In genomic region chr11:95519299-95519698, GRCm38 (mm10) we compare ENCODE assay signal across 23 mouse cellular contexts. TPM values are rescaled to one million over a fixed set of nuclear protein-coding genes. Genes with fewer than 3 reads are reported as not detected.
A peak's percentile ranks its signal among the peaks of the same experiment; 100 is the strongest.
DNase-seq lines count a peak whose midpoint lies in the region; ATAC-seq and TF ChIP-seq lines count a peak whose summit lies in the region.
"Had no signal": no experiment of that assay in that cellular context is flagged by ENCODE, and none has a peak within 500 bp of the region (broad histone marks: within the 10 kb centered on the region; RNA-seq: fewer than 3 reads in every experiment).

No protein-coding gene starts in this region.

- H3K4me2 ChIP-seq in hindbrain, postnatal 0 days (ENCODE audit: low read depth, low read length), result no peak overlapping the region
- H3K4me2 ChIP-seq: embryonic facial prominence, embryonic 13.5 days; heart, embryonic 12.5 days; hindbrain, embryonic 15.5 days had no signal

- no peak for TF ChIP-seq CTCF in hindbrain, postnatal 0 days (IDR thresholded peaks at IDR 0.05; ENCODE audit: low read depth)
- no peak for TF ChIP-seq CTCF in E14TG2a.4 (conservative IDR thresholded peaks at IDR 0.05; ENCODE audit: low read length)

- H3K36me3 ChIP-seq in hindbrain, embryonic 10.5 days, result no peaks in the 10 kb centered on the region
- no peaks in the 10 kb centered on the region for H3K36me3 ChIP-seq in hindbrain, postnatal 0 days (ENCODE audit: insufficient read depth, low read length)
- no peaks in the 10 kb centered on the region for H3K36me3 ChIP-seq in E14TG2a.4 (ENCODE audit: insufficient read depth, low read length)
- H3K36me3 ChIP-seq in limb, embryonic 10.5 days, result no peaks in the 10 kb centered on the region
- H3K36me3 ChIP-seq: embryonic facial prominence, embryonic 13.5 days; heart, embryonic 12.5 days; hindbrain, embryonic 15.5 days had no signal

- DNase-seq in hindbrain, embryonic 10.5 days (ENCODE audit: low spot score), result no peak
- no peak for DNase-seq in hindbrain, postnatal 0 days (ENCODE audit: low spot score)
- DNase-seq in R1 (ENCODE audit: low read depth, low spot score), result peak; percentile 68
- DNase-seq in limb, embryonic 10.5 days (ENCODE audit: low spot score), result no peak
- DNase-seq in embryo, embryonic 9.5 days (ENCODE audit: extremely low spot score), result no peak
- DNase-seq in layer of hippocampus, postnatal 10 days (ENCODE audit: low spot score in 2 of 2), result no peak
- DNase-seq: adrenal gland, adult 8-10 months; adrenal gland, postnatal 36 days; cerebellum, adult 11 months; cerebellum, adult 8-10 months; cerebellum, postnatal 14 days; embryo, embryonic 11 days; gastrocnemius, postnatal 14 days had no signal

- no peaks in the 10 kb centered on the region for H3K9me3 ChIP-seq in hindbrain, embryonic 10.5 days
- H3K9me3 ChIP-seq in hindbrain, postnatal 0 days (ENCODE audit: low read length), result no peaks in the 10 kb centered on the region
- no peaks in the 10 kb centered on the region for H3K9me3 ChIP-seq in E14TG2a.4 (ENCODE audit: low read length)
- H3K9me3 ChIP-seq in limb, embryonic 10.5 days (replicated peaks), result no peaks in the 10 kb centered on the region
- H3K9me3 ChIP-seq: embryonic facial prominence, embryonic 13.5 days; heart, embryonic 12.5 days; hindbrain, embryonic 15.5 days had no signal

- no peak overlapping the region for H3K9ac ChIP-seq in hindbrain, postnatal 0 days (replicated peaks; ENCODE audit: low read length)
- H3K9ac ChIP-seq: heart, embryonic 12.5 days; hindbrain, embryonic 15.5 days had no signal

- peak overlapping the region; percentile 85 for H3K27ac ChIP-seq in hindbrain, embryonic 10.5 days
- H3K27ac ChIP-seq in hindbrain, postnatal 0 days, result no peak overlapping the region
- peak overlapping the region; percentile 39; the same call in 1 of the 2 replicates for H3K27ac ChIP-seq in limb, embryonic 10.5 days
- H3K27ac ChIP-seq: embryonic facial prominence, embryonic 13.5 days had no signal

- peaks cover 67% of the 10 kb centered on the region for H3K4me1 ChIP-seq in hindbrain, embryonic 10.5 days (replicated peaks)
- 0 out of 2 replicates have a peak, but pooled peaks cover 3% of the 10 kb centered on the region for H3K4me1 ChIP-seq in hindbrain, postnatal 0 days (ENCODE audit: insufficient read depth, low read length)
- peaks cover 77% of the 10 kb centered on the region for H3K4me1 ChIP-seq in E14TG2a.4 (replicated peaks; ENCODE audit: low read depth, low read length)
- H3K4me1 ChIP-seq in limb, embryonic 10.5 days, result peaks cover 65% of the 10 kb centered on the region

- 68% methylated on average over 10 of the region's 10 CpGs for WGBS in hindbrain, embryonic 10.5 days
- WGBS in hindbrain, postnatal 0 days, result 58% methylated on average over 10 of the region's 10 CpGs
- WGBS in limb, embryonic 10.5 days, result 72% methylated on average over 10 of the region's 10 CpGs

- no peak for ATAC-seq in hindbrain, postnatal 0 days
- ATAC-seq: forebrain, embryonic 16.5 days; inflammation-experienced regulatory T-cells, adult 6 months; intestine, postnatal 0 days; Patski had no signal

- no peak overlapping the region for H3K4me3 ChIP-seq in hindbrain, embryonic 10.5 days
- no peak overlapping the region for H3K4me3 ChIP-seq in hindbrain, postnatal 0 days (ENCODE audit: low read length)
- peak overlapping the region; percentile 37; the same call in 1 of the 2 replicates for H3K4me3 ChIP-seq in E14TG2a.4 (replicated peaks; ENCODE audit: low read length)
- H3K4me3 ChIP-seq in limb, embryonic 10.5 days, result no peak overlapping the region
- H3K4me3 ChIP-seq: embryonic facial prominence, embryonic 13.5 days; heart, embryonic 12.5 days; hindbrain, embryonic 15.5 days had no signal

- peaks cover 51% of the 10 kb centered on the region for H3K27me3 ChIP-seq in hindbrain, embryonic 10.5 days (ENCODE audit: insufficient read depth, poor library complexity, severe bottlenecking)
- H3K27me3 ChIP-seq in hindbrain, postnatal 0 days (ENCODE audit: insufficient read depth, low read length), result no peaks in the 10 kb centered on the region
- H3K27me3 ChIP-seq in E14TG2a.4 (ENCODE audit: insufficient read depth, low read length), result peaks cover 9% of the 10 kb centered on the region; the same call in 1 of the 2 replicates
- peaks cover 48% of the 10 kb centered on the region for H3K27me3 ChIP-seq in limb, embryonic 10.5 days (ENCODE audit: low read depth, poor library complexity, severe bottlenecking)

RNA-seq across cellular contexts. Expression of gene Nxph3, which starts 4.9 kb away (rescaled TPM):
- 0.46 and 0.75 TPM in 2 replicates for polyA plus RNA-seq in hindbrain, embryonic 10.5 days (2016; fragmentation: Nextera tagmentation; extraction: Ambion mirVana)
- 21.4 and 23.6 TPM in 2 replicates for total RNA-seq in hindbrain, postnatal 0 days (2014; rRNA removed)
- 3.7 and 4.1 TPM in 2 replicates for polyA plus RNA-seq in hindbrain, postnatal 0 days (2015; fragmentation: Nextera tagmentation; extraction: Ambion mirVana)
- 0.38 and 0.66 TPM in 2 replicates for polyA plus RNA-seq in limb, embryonic 10.5 days (2016; fragmentation: Nextera tagmentation; extraction: Ambion mirVana)
- 10 to 100 TPM; 27.3 to 35.2 TPM for total RNA-seq in layer of hippocampus, postnatal 10 days (2021)
- total RNA-seq: common myeloid progenitor, adult 5-6 weeks; granulocyte monocyte progenitor cell, adult 5-6 weeks had no signal
- polyA plus RNA-seq: inflammation-experienced regulatory T-cells, adult 6 months had no signal
